Mouse (Mus musculus) gastrocnemius, postnatal 4 days (tissue): ENCODE measurements around the gene Pfn4. TPM values are rescaled to one million over a fixed set of nuclear protein-coding genes. Genes with fewer than 3 reads are reported as not detected.
"Not testable (repeated sequence)": the region's sequence is repeated elsewhere in the genome, so short reads cannot be mapped to it uniquely, and the experiment has no call there.

Experiments used
- DNase-seq, 2 experiments: peaks; one replicate each; pipeline ENCODE4 v3.0.0; 2021 to 2022; ENCODE audit warnings: low spot score in 2 of 2, mixed read lengths in 2 of 2
- total RNA-seq, 2 experiments: library from RNA; stranded (reverse); gene quantifications; 2 replicates each; pipeline ENCODE4 v1.2.3; 2021

Gene Pfn4
- total RNA-seq, 2 experiments from 2014 or later: 1.9 to 2.5 TPM

DNA sequence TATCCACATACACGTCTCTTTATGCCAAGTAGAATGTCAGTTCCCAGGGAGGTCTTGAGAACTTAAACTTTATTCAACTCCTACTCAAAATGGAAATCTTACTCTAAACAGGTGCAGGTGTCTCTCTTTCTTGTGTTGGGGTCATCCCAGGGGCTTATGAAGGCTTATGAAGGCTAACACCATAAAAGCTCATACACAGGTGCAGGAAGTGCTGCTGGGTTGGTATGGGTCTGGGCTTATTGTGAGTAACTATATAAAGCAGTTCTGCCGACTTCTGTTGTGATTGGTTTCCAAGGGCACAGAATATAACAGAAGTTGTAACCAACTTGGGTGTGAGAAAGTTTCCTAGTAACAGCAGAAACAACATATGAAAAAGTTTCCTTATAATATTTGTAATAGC lies 15.6 kb downstream of the Pfn4 start:
- no peak for DNase-seq

DNA sequence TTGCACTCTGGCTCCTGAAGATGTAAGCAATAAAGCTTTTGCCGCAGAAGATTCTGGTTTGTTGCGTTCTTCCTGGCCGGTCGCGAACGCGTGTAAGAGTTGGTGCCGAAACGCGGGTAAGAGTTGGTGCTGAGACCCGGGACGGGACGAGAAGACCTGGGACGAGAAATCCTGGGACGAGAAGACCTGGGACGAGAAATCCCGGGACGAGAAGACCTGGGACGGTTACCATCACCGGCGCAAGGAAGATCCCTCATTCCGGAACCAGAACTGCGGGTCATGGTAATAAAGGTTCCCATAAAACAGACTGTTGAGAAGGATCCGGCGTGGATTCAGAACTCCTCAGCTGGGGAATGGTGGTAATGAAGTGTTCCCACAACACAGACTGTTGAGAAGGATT lies 19.3 kb downstream of the Pfn4 start:
- not testable (repeated sequence) for DNase-seq

DNA sequence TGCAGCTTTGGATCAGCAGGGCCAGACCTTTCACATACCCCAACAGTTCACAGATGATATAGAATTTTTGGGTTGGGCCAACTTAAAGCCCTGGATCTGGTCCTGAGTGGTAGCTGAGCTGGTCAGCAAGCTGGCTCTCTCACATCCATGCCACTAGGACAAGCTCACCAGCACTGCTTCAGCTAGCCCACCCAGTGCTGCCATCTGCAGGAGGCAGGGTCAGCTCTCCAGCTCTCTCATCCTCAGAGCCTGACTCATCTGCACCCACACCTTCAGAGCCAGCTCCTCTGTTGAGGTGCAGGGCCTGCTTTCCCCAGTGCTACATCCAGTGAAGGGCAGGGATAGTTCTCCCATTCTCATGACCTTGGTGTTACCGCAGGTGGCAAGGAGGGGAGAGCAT lies 24.9 kb downstream of the Pfn4 start:
- DNase-seq: peak in 1 of 2 experiments; percentile 18

DNA sequence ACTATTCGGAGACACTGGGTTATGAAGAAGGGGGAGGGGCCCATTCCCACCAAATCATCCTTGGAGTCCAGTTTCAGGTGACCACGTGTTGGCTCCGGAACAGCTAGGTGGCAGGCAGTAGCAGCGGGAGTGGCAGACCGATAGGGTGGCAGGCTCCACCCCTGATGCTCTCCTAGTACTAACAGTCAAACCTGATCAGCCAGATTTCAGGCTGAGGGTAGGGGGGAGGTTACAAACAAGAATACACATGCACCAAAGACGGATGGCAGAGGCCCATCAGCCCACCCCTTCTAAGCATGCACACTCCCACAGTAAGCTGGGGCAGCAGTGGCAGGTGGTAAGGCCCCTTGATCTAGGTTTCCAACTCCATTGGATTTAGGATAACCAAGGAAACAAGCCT lies 28.6 kb downstream of the Pfn4 start:
- DNase-seq: not testable (repeated sequence)

DNA sequence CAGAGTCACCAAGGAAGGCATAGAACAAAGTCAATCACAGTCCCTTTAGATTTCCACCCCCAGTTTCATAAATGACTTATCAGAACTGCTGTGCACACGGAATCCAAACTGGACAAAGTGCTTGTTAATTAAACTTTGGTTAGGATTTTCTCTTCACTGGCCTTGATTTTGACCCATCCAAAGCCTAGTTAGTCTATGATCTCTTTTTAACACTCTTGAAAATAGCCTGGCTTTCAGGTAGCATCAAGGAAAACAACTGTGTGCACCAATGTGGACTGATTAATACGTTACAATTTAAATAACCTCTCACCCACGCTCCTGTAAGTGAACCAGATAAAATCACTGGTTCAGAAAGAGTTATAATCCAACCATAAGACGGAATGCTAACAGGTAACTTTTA lies 42.2 kb downstream of the Pfn4 start:
- DNase-seq: no peak

DNA sequence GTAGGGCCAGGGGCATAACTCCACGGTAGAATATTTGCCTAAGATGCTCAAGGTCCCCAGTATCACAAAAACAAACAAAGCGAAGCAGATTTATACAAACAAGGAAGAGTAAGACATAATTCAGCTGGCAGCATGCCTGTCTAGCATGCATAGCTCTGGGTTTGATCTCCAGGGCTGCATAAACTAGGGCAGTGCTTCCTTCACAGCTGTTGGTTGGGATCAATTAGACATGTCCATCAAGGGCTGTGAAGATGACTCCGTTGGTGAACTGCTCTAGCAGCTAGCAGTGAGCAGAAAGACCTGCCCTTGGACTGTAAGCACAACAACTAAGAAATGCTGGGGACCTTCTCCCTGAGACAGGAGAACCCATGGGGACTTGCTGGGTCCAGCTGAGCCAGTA lies 42.9 kb downstream of the Pfn4 start:
- DNase-seq: no peak

DNA sequence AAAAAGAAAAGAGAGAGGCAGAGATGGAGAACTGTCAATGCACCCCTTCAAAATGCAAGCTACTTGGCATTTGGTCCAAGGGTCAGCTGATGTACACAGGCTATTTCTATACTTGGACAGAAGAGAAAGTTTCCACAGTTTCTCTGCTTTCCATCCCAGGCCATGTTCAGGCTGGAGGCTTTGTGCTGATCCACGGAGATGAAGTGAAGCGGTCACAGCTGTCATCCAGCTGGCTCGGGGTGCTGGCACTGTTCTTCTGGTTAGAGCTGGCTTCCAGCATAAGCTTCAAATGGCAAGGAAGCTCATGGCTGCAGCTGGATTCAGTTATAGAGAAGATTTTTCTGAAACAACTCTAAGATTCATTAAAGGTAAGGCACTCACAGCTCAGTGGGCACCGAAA lies 44.8 kb downstream of the Pfn4 start:
- peak in 1 of 2 experiments; percentile 71 for DNase-seq

DNA sequence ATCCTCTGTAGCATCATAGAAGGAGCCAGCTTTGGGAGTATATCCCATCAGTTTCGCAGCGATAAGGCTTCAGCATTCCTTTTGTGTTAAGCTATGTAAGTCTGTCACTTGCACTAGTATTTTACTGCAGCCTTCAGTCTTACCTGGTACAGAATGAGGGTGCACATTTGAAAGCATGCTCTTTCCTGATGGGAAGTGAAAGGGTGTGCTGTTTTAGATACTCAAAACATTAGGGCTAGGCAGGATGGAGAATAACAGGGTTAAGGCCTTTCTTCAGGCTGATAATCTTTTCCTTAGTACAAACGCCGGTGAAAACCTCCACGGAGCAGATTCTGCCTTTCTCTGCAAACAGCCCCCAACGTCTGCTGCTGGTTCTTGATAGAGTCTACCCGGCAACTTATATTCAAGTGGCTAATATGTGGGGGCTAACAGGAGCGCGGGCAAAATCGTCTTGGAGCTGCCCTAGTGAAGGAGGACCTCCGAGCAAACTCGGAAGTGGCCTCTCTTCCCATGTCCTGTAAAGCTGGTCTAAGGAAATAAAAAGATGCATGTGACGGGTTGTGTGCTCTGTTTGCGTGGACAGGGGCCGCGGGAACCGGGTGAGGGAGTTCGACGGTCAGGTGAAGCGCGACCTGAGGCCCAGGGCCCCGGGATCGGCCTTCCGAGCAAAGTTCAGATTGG lies 48.0 kb downstream of the Pfn4 start:
- DNase-seq: no peak

DNA sequence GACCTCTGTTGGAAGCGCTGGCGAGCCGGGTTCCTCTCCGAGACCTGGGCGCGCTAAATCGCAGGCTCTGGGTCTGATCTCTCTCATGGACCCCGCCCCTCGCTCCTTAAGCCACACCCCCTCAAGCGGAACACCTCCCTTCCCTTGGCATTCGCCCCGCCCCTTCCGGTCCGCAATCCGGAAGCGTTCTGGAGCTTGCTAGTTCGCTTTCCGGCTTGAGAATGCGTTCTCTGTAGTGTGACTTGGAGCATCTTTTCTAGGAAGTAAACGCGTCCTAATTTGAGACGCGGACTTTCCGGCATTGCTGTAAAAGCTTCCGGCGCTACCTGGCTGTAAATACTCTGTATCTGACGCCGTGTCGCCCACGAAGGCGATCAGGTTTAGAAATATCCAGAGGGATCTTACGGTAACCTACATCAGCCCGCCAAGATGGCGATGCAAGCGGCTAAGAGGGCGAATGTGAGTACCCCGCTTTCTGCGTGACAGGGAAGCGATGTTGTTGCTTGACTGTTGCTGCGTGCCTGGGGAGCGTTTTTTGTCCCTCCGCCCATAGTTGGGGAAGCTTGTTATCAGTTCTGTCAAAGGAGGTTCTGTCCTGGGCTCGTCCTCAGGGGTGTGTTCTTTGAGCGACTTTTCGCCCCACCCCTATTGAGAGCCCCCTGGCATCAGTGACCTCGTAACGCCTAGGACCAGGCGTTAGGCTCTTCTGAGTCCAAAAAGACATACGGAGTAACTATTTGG lies 48.7 kb downstream of the Pfn4 start, which contains the start of gene Sf3b6:
TSS of gene Sf3b6 (plus strand) at position 184 of the 741 bp plus-strand sequence.
- peak; percentile 96 to 100 for DNase-seq

DNA sequence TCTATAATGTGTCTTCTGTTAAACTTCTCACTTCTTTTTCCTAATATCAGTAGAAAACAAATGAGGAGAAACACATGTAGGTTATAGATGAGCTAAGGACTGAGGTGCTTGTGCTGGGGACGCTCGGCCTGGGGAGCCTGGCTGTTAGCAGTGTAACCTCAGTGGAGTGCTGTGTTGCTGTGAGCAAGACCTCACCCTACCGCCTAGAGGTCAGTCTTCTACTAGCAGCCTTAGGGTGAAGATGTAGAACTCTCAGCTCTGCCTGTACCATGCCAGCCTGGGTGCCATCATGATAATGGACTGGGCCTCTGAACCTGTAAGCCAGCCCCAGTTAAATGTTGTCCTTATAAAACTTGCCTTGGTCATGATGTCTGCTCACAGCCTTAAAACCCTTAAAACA lies 58.4 kb downstream of the Pfn4 start:
- DNase-seq: no peak

Other genes starting within 250 kb of the Pfn4 start
- gene Itsn2, start 176.4 kb upstream of the Pfn4 start, total RNA-seq: 10 to 100 TPM; 34.2 to 36.5 TPM
- not detected for gene Gm3625, start 176.1 kb upstream of the Pfn4 start, total RNA-seq
- gene Fam228a, start 30.6 kb upstream of the Pfn4 start, total RNA-seq: under 1 TPM; 0.23 to 0.49 TPM
- gene Fam228b, start 245 bp downstream of the Pfn4 start, total RNA-seq: 1 to 10 TPM; 6.9 to 10.0 TPM
- 10 to 100 TPM; 73.9 to 80.8 TPM for gene Sf3b6, start 48.5 kb downstream of the Pfn4 start, total RNA-seq
- gene Fkbp1b, start 72.6 kb downstream of the Pfn4 start, total RNA-seq: 1 to 10 TPM; 5.1 to 6.1 TPM
- 10 to 100 TPM; 10.5 to 10.7 TPM for gene Wdcp, start 74.3 kb downstream of the Pfn4 start, total RNA-seq
- 1 to 10 TPM in 1 of 2 experiments, under 1 TPM in 1; 0.65 to 1.3 TPM for gene Mfsd2b, start 105.3 kb downstream of the Pfn4 start, total RNA-seq
- gene Ubxn2a, start 138.7 kb downstream of the Pfn4 start, total RNA-seq: 10 to 100 TPM; 31.9 to 36.7 TPM
- 10 to 100 TPM; 30.4 to 35.2 TPM for gene Atad2b, start 148.3 kb downstream of the Pfn4 start, total RNA-seq